Mouse (Mus musculus) neural tube, embryonic 14.5 days (tissue): ENCODE measurements around the gene Fbxo30. TPM values are rescaled to one million over a fixed set of nuclear protein-coding genes. Genes with fewer than 3 reads are reported as not detected.

ENCODE experiments used
- ATAC-seq: fragments of 200-750 bp; cut with Nextera tagmentation; 2 replicates; pipeline ENCODE4 v1.8.0; 2017; ENCODE audit warnings: low read depth, mild to moderate bottlenecking, moderate TSS enrichment, moderate library complexity
- H3K27ac ChIP-seq: fragments of 300-500 bp; sonication (generic); 2 replicates; pipeline ENCODE4 v1.5.1; 2014; ENCODE audit warnings: low read depth, mild to moderate bottlenecking, control low read depth, low read length, moderate library complexity, mixed read lengths
- H3K27me3 ChIP-seq: fragments of 300-500 bp; sonication (generic); 2 replicates; pipeline ENCODE4 v1.6.1; 2014; ENCODE audit warnings: low read length; ENCODE audit not compliant: control insufficient read depth, insufficient read depth
- H3K36me3 ChIP-seq: fragments of 300-500 bp; sonication (generic); 2 replicates; pipeline ENCODE4 v1.6.1; 2014; ENCODE audit warnings: low read length, mixed read lengths; ENCODE audit not compliant: control insufficient read depth, insufficient read depth
- H3K4me1 ChIP-seq: fragments of 300-500 bp; sonication (generic); 2 replicates; pipeline ENCODE4 v1.6.1; 2014; ENCODE audit warnings: low read length; ENCODE audit not compliant: control insufficient read depth, insufficient read depth
- H3K4me2 ChIP-seq: fragments of 300-500 bp; sonication (generic); 2 replicates; pipeline ENCODE4 v1.6.1; 2014; ENCODE audit warnings: mild to moderate bottlenecking, low read depth, low read length, control low read depth
- H3K4me3 ChIP-seq: fragments of 300-500 bp; sonication (generic); 2 replicates; pipeline ENCODE4 v1.5.1; 2014; ENCODE audit warnings: low read depth, low read length, control low read depth, mixed read lengths
- H3K9ac ChIP-seq: fragments of 300-500 bp; sonication (generic); replicated peaks from 2 replicates; pipeline ENCODE4 v1.6.1; 2014; ENCODE audit warnings: low read depth, mild to moderate bottlenecking, control low read depth, low read length, mixed read lengths
- H3K9me3 ChIP-seq: fragments of 300-500 bp; sonication (generic); 2 replicates; pipeline ENCODE4 v1.6.1; 2016; ENCODE audit warnings: low read length; ENCODE audit not compliant: control insufficient read depth
- WGBS: fragments of 180-500 bp; shearing (Covaris S2); extraction: QIAGEN DNeasy Blood & Tissue Kit; methylation state at CpG from one replicate; pipeline ENCODE4 v1.1.7; 2014; 5-methylcytosine and 5-hydroxymethylcytosine counted together
- polyA plus RNA-seq: library from polyadenylated mRNA; unstranded; fragments of >200 nt; fragmentation: Nextera tagmentation; extraction: Ambion mirVana; gene quantifications from 2 replicates; pipeline ENCODE4 v1.2.1, GENCODE M21; 2014

The Fbxo30 gene
- polyA plus RNA-seq, 1 experiment from 2014 or later = 14.4 TPM

- H3K9ac ChIP-seq = no peak overlapping the region
- H3K4me1 ChIP-seq = no peaks in the 10 kb centered on the region
- H3K9me3 ChIP-seq = no peaks in the 10 kb centered on the region
- H3K4me2 ChIP-seq = no peak overlapping the region
- no peaks in the 10 kb centered on the region for H3K36me3 ChIP-seq
- no peaks in the 10 kb centered on the region for H3K27me3 ChIP-seq
- no peak overlapping the region for H3K4me3 ChIP-seq
- no peak overlapping the region for H3K27ac ChIP-seq
- no peak for ATAC-seq
These were observed 12.0 kb upstream of the Fbxo30 start for GRCm38 (mm10) chr10:11269165-11269564.

GRCm38 (mm10) chr10:11274431-11274830 lies 6.7 kb upstream of the Fbxo30 start:
- Histone ChIP-seq H3K9me3 (no peaks in the 10 kb centered on the region), H3K4me3 (no peak overlapping the region), H3K9ac (no peak overlapping the region), H3K36me3 (no peaks in the 10 kb centered on the region), H3K4me2 (no peak overlapping the region), H3K27ac (no peak overlapping the region), H3K27me3 (no peaks in the 10 kb centered on the region), H3K4me1 (no peaks in the 10 kb centered on the region)
- ATAC-seq = no peak; the same call in 1 of the 2 replicates
- WGBS = 48% methylated on average over 1 of the region's 1 CpGs

GRCm38 (mm10) chr10:11280235-11280577 lies 924 bp upstream of the Fbxo30 start:
- peak overlapping the region; percentile 85 for H3K4me2 ChIP-seq
- WGBS = 2% methylated on average over 6 of the region's 6 CpGs
- H3K27ac ChIP-seq = peak overlapping the region; percentile 97
- ATAC-seq = 0 out of 2 replicates have a peak, but pooled peaks have one; percentile 0
- peak overlapping the region; percentile 98 for H3K4me3 ChIP-seq
- no peaks in the 10 kb centered on the region for H3K36me3 ChIP-seq
- H3K9ac ChIP-seq = peak overlapping the region; percentile 86
- H3K9me3 ChIP-seq = no peaks in the 10 kb centered on the region
- no peaks in the 10 kb centered on the region for H3K27me3 ChIP-seq
- H3K4me1 ChIP-seq = 0 out of 2 replicates have a peak, but pooled peaks cover 3% of the 10 kb centered on the region

GRCm38 (mm10) chr10:11281498-11282305 lies 572 bp downstream of the Fbxo30 start:
- peak overlapping the region; percentile 97 for H3K27ac ChIP-seq

GRCm38 (mm10) chr10:11282306-11282631 lies 1.1 kb downstream of the Fbxo30 start:
- Histone ChIP-seq H3K27me3 (no peaks in the 10 kb centered on the region), H3K9ac (peak overlapping the region; percentile 86; the same call in 1 of the 2 replicates), H3K36me3 (no peaks in the 10 kb centered on the region), H3K9me3 (no peaks in the 10 kb centered on the region), H3K4me2 (peak overlapping the region; percentile 62), H3K4me3 (peak overlapping the region; percentile 98), H3K4me1 (0 out of 2 replicates have a peak, but pooled peaks cover 3% of the 10 kb centered on the region), H3K27ac (no peak overlapping the region)
- WGBS = 1% methylated on average over 4 of the region's 4 CpGs
- ATAC-seq = no peak

More at GRCm38 (mm10) chr10:11281498-11282305, 572 bp downstream of the Fbxo30 start:
- H3K9ac ChIP-seq = peak overlapping the region; percentile 86
- H3K4me3 ChIP-seq = peak overlapping the region; percentile 98
- no peaks in the 10 kb centered on the region for H3K9me3 ChIP-seq
- peak overlapping the region; percentile 62 for H3K4me2 ChIP-seq
- H3K27me3 ChIP-seq = no peaks in the 10 kb centered on the region
- peak; percentile 19; the same call in 1 of the 2 replicates for ATAC-seq
- WGBS = under 1% methylated on average over 39 of the region's 68 CpGs
- 0 out of 2 replicates have a peak, but pooled peaks cover 3% of the 10 kb centered on the region for H3K4me1 ChIP-seq
- no peaks in the 10 kb centered on the region for H3K36me3 ChIP-seq

GRCm38 (mm10) chr10:11298418-11298817 lies 17.3 kb downstream of the Fbxo30 start:
- H3K9me3 ChIP-seq = no peaks in the 10 kb centered on the region
- no peaks in the 10 kb centered on the region for H3K4me1 ChIP-seq
- H3K27ac ChIP-seq = no peak overlapping the region
- no peak overlapping the region for H3K4me2 ChIP-seq
- H3K4me3 ChIP-seq = no peak overlapping the region
- no peak overlapping the region for H3K9ac ChIP-seq
- H3K27me3 ChIP-seq = no peaks in the 10 kb centered on the region
- H3K36me3 ChIP-seq = 0 out of 2 replicates have a peak, but pooled peaks cover 4% of the 10 kb centered on the region
- WGBS = 90% methylated on average over 6 of the region's 6 CpGs
- no peak for ATAC-seq

GRCm38 (mm10) chr10:11305365-11306053 lies 24.4 kb downstream of the Fbxo30 start:
- no peaks in the 10 kb centered on the region for H3K9me3 ChIP-seq
- 83% methylated on average over 9 of the region's 9 CpGs for WGBS
- no peaks in the 10 kb centered on the region for H3K4me1 ChIP-seq
- H3K4me2 ChIP-seq = no peak overlapping the region
- ATAC-seq = no peak
- H3K36me3 ChIP-seq = no peaks in the 10 kb centered on the region
- no peak overlapping the region for H3K27ac ChIP-seq
- no peak overlapping the region for H3K9ac ChIP-seq
- no peak overlapping the region for H3K4me3 ChIP-seq
- no peaks in the 10 kb centered on the region for H3K27me3 ChIP-seq

GRCm38 (mm10) chr10:11306054-11306367 lies 24.9 kb downstream of the Fbxo30 start:
- Histone ChIP-seq H3K4me2 (no peak overlapping the region), H3K4me3 (no peak overlapping the region), H3K27me3 (no peaks in the 10 kb centered on the region), H3K9ac (no peak overlapping the region), H3K9me3 (no peaks in the 10 kb centered on the region), H3K27ac (no peak overlapping the region), H3K4me1 (no peaks in the 10 kb centered on the region), H3K36me3 (no peaks in the 10 kb centered on the region)
- peak; percentile 44; the same call in 1 of the 2 replicates for ATAC-seq
- 36% methylated on average over 2 of the region's 2 CpGs for WGBS

- Histone ChIP-seq H3K36me3 (no peaks in the 10 kb centered on the region), H3K9ac (no peak overlapping the region), H3K4me2 (no peak overlapping the region), H3K9me3 (no peaks in the 10 kb centered on the region), H3K27ac (no peak overlapping the region), H3K4me3 (no peak overlapping the region), H3K27me3 (no peaks in the 10 kb centered on the region), H3K4me1 (no peaks in the 10 kb centered on the region)
- no peak for ATAC-seq
- WGBS = 95% methylated on average over 1 of the region's 1 CpGs
These were observed 28.7 kb downstream of the Fbxo30 start for GRCm38 (mm10) chr10:11309866-11310265.
